Mouse (Mus musculus): ENCODE measurements around the gene Fpr2. TPM values are rescaled to one million over a fixed set of nuclear protein-coding genes. Genes with fewer than 3 reads are reported as not detected.
A peak's percentile ranks its signal among the peaks of the same experiment; 100 is the strongest.
"Not testable (repeated sequence)": the region's sequence is repeated elsewhere in the genome, so short reads cannot be mapped to it uniquely, and the experiment has no call there.

The Fpr2 gene
- polyA plus RNA-seq, 1 experiment from 2014 or later = not detected

- 26% methylated on average over 51 of the region's 51 CpGs for WGBS
- no peaks in the 10 kb centered on the region for H3K36me3 ChIP-seq (ENCODE audit: control insufficient read depth, insufficient read depth, low read length)
- peak overlapping the region; percentile 63 for H3K4me2 ChIP-seq (ENCODE audit: low read length)
- DNase-seq (ENCODE audit: low spot score) (peak; percentile 88), ATAC-seq (peak; percentile 99)
- H3K9ac ChIP-seq (ENCODE audit: low read length) = peak overlapping the region; percentile 63
- H3K4me1 ChIP-seq (ENCODE audit: control insufficient read depth, insufficient read depth, low read length) = no peaks in the 10 kb centered on the region
- no peak overlapping the region for H3K27ac ChIP-seq (ENCODE audit: low read depth, low read length)
- H3K9me3 ChIP-seq (replicated peaks; ENCODE audit: control insufficient read depth, low read length) = no peaks in the 10 kb centered on the region
- H3K4me3 ChIP-seq (ENCODE audit: low read depth, low read length) = peak overlapping the region; percentile 39
- no peaks in the 10 kb centered on the region for H3K27me3 ChIP-seq (replicated peaks; ENCODE audit: control insufficient read depth, insufficient read depth, low read length)
Measured at GRCm38 (mm10) chr17:17909636-17910421, 22.2 kb downstream of the Fpr2 start.

GRCm38 (mm10) chr17:17912618-17913017, 25.0 kb downstream of the Fpr2 start:
- DNase-seq (ENCODE audit: low spot score); H3K4me3 ChIP-seq (ENCODE audit: low read depth, low read length); H3K27me3 ChIP-seq (replicated peaks; ENCODE audit: control insufficient read depth, insufficient read depth, low read length); H3K4me1 ChIP-seq (ENCODE audit: control insufficient read depth, insufficient read depth, low read length); H3K9me3 ChIP-seq (replicated peaks; ENCODE audit: control insufficient read depth, low read length); ATAC-seq; H3K27ac ChIP-seq (ENCODE audit: low read depth, low read length); H3K36me3 ChIP-seq (ENCODE audit: control insufficient read depth, insufficient read depth, low read length); H3K4me2 ChIP-seq (ENCODE audit: low read length); H3K9ac ChIP-seq (ENCODE audit: low read length): not testable (repeated sequence)
- WGBS = 91% methylated on average over 8 of the region's 8 CpGs

- 93% methylated on average over 1 of the region's 1 CpGs for WGBS
- no peaks in the 10 kb centered on the region for H3K36me3 ChIP-seq (ENCODE audit: control insufficient read depth, insufficient read depth, low read length)
- no peak for ATAC-seq
Measured at GRCm38 (mm10) chr17:17917376-17917775, 29.8 kb downstream of the Fpr2 start.

GRCm38 (mm10) chr17:17917782-17918181, 30.2 kb downstream of the Fpr2 start:
- Histone ChIP-seq H3K27ac (ENCODE audit: low read depth, low read length) (no peak overlapping the region), H3K9ac (ENCODE audit: low read length) (no peak overlapping the region), H3K9me3 (replicated peaks; ENCODE audit: control insufficient read depth, low read length) (no peaks in the 10 kb centered on the region), H3K36me3 (ENCODE audit: control insufficient read depth, insufficient read depth, low read length) (no peaks in the 10 kb centered on the region), H3K27me3 (replicated peaks; ENCODE audit: control insufficient read depth, insufficient read depth, low read length) (no peaks in the 10 kb centered on the region), H3K4me1 (ENCODE audit: control insufficient read depth, insufficient read depth, low read length) (no peaks in the 10 kb centered on the region), H3K4me2 (ENCODE audit: low read length) (no peak overlapping the region), H3K4me3 (ENCODE audit: low read depth, low read length) (no peak overlapping the region)
- DNase-seq (ENCODE audit: low spot score) (no peak), ATAC-seq (no peak)

More at GRCm38 (mm10) chr17:17917376-17917775, 29.8 kb downstream of the Fpr2 start:
- Histone ChIP-seq H3K4me2 (ENCODE audit: low read length) (no peak overlapping the region), H3K9me3 (replicated peaks; ENCODE audit: control insufficient read depth, low read length) (no peaks in the 10 kb centered on the region), H3K9ac (ENCODE audit: low read length) (no peak overlapping the region), H3K4me1 (ENCODE audit: control insufficient read depth, insufficient read depth, low read length) (no peaks in the 10 kb centered on the region), H3K4me3 (ENCODE audit: low read depth, low read length) (no peak overlapping the region), H3K27ac (ENCODE audit: low read depth, low read length) (no peak overlapping the region), H3K27me3 (replicated peaks; ENCODE audit: control insufficient read depth, insufficient read depth, low read length) (no peaks in the 10 kb centered on the region)
- DNase-seq (ENCODE audit: low spot score) = no peak

Other genes starting within 250 kb of the Fpr2 start
- not detected in 2 replicates for gene Vmn2r90, start 184.1 kb upstream of the Fpr2 start, polyA plus RNA-seq (2014; fragmentation: Nextera tagmentation; extraction: Ambion mirVana)
- gene Spaca6, start 60.7 kb upstream of the Fpr2 start, polyA plus RNA-seq (2014; fragmentation: Nextera tagmentation; extraction: Ambion mirVana) = 5.6 and 10.9 TPM in 2 replicates
- 0.39 and 0.53 TPM in 2 replicates for gene Has1, start 32.6 kb upstream of the Fpr2 start, polyA plus RNA-seq (2014; fragmentation: Nextera tagmentation; extraction: Ambion mirVana)
- not detected in 2 replicates for gene Fpr1, start 3.9 kb upstream of the Fpr2 start, polyA plus RNA-seq (2014; fragmentation: Nextera tagmentation; extraction: Ambion mirVana)
- gene Fpr3, start within 50 bp of the Fpr2 start, polyA plus RNA-seq (2014; fragmentation: Nextera tagmentation; extraction: Ambion mirVana) = not detected in 2 replicates
- gene Fpr-rs4, start 133.9 kb downstream of the Fpr2 start, polyA plus RNA-seq (2014; fragmentation: Nextera tagmentation; extraction: Ambion mirVana) = not detected in 2 replicates
- gene Vmn2r124, start 161.6 kb downstream of the Fpr2 start, polyA plus RNA-seq (2014; fragmentation: Nextera tagmentation; extraction: Ambion mirVana) = not detected in 2 replicates
- gene Vmn2r91, start 197.2 kb downstream of the Fpr2 start, polyA plus RNA-seq (2014; fragmentation: Nextera tagmentation; extraction: Ambion mirVana) = not detected in 2 replicates